Mouse (Mus musculus) lung, postnatal 0 days (tissue): ENCODE results near the gene Tceanc2.

Experiments
- CTCF ChIP-seq: IDR thresholded peaks from 2 replicates; pipeline ENCODE4 v1.5.1; 2016; ENCODE audit warnings: antibody characterized with exemption, mild to moderate bottlenecking
- EP300 ChIP-seq: IDR thresholded peaks from 2 replicates; pipeline ENCODE4 v1.6.1; 2016; ENCODE audit warnings: antibody characterized with exemption, mild to moderate bottlenecking, control low read depth

DNA sequence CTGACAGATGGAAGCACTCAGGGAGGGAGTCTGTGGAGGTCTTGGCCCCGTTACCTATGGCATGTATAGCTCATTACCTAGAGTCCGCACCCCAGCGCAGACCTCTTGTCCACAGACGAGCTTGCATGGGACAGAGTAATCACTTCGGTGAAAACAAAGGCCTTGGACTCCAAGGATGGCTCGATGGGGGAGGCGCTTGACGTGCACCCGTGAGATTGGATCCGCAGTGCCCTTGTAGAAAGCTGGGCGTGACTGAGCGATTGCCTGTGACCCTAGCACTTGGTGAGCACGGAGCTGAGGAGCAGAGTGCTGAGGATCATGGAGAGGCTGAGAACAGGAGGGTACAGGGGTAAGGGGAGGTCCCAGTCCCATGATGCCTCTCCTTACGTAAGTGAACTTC, 87.2 kb downstream of the Tceanc2 start:
- TF ChIP-seq EP300, result no peak
- no peak for TF ChIP-seq CTCF
